Mouse (Mus musculus) testis, adult 2 months (tissue): ENCODE data around the gene Tnfaip8l2.

ENCODE experiments used
- CTCF ChIP-seq: fragments of 200-500 bp; IDR thresholded peaks from 2 replicates; pipeline ENCODE4 v1.5.1; 2012; ENCODE audit warnings: low read depth, mild to moderate bottlenecking, inconsistent platforms, low read length, moderate library complexity; ENCODE audit not compliant: control insufficient read depth, insufficient read depth, insufficient replicate concordance
- POLR2A ChIP-seq: fragments of 200-500 bp; IDR thresholded peaks from 2 replicates; pipeline ENCODE4 v1.6.1; 2012; ENCODE audit warnings: low read depth, mild to moderate bottlenecking, inconsistent platforms, low read length, moderate library complexity; ENCODE audit not compliant: control insufficient read depth

DNA sequence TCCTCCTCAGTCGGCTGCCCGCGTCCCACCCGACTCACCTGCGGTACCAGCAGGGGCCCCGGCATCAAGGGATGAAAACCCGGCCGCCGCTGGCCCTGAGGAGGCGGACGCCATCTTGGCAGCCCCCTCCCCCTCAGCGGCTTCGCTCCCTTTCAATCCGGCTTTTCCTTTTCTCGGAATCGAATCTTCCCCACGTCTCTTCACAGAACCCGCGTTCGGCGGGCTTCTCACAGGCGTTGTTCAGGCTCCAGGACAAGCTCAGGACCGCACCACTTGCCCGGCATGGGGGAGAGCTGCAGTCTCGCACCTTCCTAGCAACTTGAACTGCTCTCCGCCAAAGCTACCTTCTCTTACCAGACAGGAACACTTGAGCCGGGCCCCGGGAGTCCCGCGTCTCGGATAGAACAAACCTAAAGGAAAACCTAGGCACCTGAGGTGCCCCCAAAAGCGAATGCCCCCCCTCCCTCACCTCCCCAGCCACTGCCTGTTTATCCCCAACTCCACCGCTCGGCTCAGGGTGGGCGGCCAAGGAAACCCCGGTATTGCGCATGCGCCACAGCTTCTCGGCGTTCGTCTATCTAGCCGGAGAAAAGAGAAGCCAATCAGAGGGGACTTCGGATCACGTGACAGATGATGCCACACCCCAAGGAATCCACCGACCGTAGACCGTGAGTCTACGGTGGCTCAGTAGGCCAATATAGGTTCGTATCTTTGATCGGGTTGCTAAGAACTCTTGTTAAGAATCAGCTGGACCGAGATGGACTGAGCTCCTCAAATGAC, 35.6 kb downstream of the Tnfaip8l2 start, which contains the start of gene Pip5k1a:
- peak; percentile 87 for TF ChIP-seq POLR2A
- no peak for TF ChIP-seq CTCF
